Mouse (Mus musculus) c-Kit-positive CD71-positive TER-119-negative erythroid progenitor cells, embryonic 14.5 days (primary cell): ENCODE data around the gene Cd300e.
"Not testable (repeated sequence)": the region's sequence is repeated elsewhere in the genome, so short reads cannot be mapped to it uniquely, and the experiment has no call there.

Experiments
- DNase-seq: peaks from one replicate; pipeline ENCODE4 v3.0.0-alpha.2; 2013; ENCODE audit warnings: low read depth

Cd300e gene

DNA sequence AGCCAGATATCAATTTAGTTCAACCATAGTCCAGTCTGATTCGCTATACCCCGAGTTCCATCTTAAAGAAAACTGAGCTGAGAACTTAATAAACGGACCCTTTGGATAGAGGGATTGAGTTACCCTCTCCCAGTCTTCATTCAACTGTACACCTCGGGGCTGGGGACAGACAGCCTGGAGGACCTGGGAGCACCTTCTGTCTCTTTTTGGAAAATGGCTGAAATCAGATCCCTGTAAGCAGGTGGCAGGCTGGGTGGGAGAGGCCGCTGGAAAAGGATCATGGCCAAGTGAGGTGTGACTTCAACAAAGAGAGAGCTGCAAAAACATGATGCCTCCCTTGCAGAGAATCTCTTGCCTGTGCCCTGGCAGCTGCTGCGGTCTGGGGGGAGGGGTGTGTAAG, 20.2 kb upstream of the Cd300e start:
- DNase-seq = no peak

DNA sequence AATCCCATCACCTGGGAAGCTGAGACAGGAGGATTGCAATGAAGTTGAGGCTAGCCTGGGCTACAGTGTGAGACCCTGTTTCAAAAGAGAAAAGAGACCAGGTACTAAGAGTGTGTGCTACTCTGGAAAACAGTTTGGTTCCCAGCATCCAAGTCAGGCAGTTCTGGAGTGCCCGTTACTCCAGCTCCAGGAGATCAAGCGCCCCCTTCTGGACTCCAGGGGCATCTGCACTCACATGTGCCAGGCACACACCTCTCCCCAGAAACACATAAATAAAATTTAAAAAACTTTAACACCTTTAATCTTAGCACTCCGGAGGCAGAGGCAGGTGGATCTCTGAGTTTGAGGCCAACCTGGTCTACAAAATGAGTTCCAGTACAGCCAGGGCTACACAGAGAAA, 19.4 kb upstream of the Cd300e start:
- no peak for DNase-seq

- peak; percentile 25 for DNase-seq
Observed at GRCm38 (mm10) chr11:115080886-115081285, 18.9 kb upstream of the Cd300e start.

GRCm38 (mm10) chr11:115078680-115079079, 16.7 kb upstream of the Cd300e start:
- no peak for DNase-seq

GRCm38 (mm10) chr11:115077436-115077835, 15.5 kb upstream of the Cd300e start:
- no peak for DNase-seq

- DNase-seq = no peak
Observed at GRCm38 (mm10) chr11:115075859-115076258, 13.9 kb upstream of the Cd300e start.

- no peak for DNase-seq
Observed at GRCm38 (mm10) chr11:115075407-115075806, 13.4 kb upstream of the Cd300e start.

GRCm38 (mm10) chr11:115073002-115073401, 11.0 kb upstream of the Cd300e start:
- DNase-seq = no peak

- no peak for DNase-seq
Observed at GRCm38 (mm10) chr11:115071631-115072294, 9.8 kb upstream of the Cd300e start.

DNA sequence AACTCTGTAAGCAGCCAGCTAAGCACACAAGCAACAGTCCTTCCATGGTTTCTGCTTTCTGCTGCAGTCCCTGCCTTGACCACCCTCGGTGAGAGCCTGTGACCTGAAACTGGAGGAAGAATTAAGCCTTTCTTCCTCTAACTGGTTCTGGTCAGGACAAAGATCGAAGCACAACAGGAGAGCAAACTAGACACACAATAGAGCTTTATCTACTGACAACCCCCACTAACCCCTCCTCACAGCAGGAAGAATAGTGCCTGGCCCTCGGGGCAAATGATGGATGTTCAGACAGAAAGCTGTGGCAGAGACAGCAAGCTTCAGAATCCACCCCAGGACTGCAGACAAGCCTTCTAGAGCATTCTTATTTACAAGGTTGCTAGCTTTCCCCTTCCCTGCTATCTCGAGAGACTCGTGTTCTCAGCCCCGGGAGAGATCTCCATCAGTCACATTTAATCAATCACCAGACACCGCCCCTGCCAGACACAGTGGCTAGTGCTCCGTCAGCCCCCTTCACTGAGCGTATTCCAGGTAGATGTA, 9.1 kb upstream of the Cd300e start:
- DNase-seq = no peak

DNA sequence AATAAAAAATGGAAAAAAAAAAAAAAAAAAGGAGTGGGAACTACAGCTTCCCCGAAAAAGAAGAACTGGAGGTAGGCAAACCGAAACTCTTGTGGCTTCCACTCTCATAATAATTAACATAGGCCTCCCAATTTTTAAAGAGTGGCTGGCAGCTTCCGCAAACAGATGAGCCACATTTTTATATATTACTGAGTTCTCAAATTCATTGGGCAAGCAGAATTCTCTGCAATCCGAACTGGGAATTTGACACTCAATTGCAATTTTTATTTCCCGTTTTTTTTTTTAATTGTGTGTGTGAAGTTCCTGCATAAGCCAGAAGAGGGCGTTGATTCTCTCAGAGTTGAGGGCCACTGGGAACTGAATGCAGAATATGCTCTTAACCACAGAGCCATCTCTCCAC, 4.8 kb upstream of the Cd300e start:
- DNase-seq = no peak

GRCm38 (mm10) chr11:115059797-115060196, 2.2 kb downstream of the Cd300e start:
- DNase-seq = no peak

GRCm38 (mm10) chr11:115058701-115059100, 3.3 kb downstream of the Cd300e start:
- no peak for DNase-seq

GRCm38 (mm10) chr11:115054537-115054936, 7.4 kb downstream of the Cd300e start:
- DNase-seq = no peak

DNA sequence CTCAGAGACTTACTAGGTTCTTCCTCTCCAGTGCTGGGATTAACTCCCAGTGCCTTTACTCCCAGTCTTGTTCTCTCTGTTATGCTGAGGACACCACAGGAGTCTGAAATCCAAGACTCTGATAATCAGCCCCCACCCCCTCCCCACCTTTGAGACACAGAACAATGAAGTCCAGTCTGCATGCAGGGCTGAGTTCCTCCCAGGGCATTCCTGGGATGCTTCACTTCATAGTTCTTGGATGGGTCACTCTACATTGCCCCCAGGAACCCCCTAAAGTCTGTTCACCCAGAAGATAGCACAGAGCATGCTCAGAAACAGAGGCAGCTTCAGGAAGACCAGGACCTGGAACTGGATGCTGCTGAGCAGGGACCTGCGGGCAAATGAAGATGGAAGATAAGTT, 9.0 kb downstream of the Cd300e start:
- DNase-seq = no peak

DNA sequence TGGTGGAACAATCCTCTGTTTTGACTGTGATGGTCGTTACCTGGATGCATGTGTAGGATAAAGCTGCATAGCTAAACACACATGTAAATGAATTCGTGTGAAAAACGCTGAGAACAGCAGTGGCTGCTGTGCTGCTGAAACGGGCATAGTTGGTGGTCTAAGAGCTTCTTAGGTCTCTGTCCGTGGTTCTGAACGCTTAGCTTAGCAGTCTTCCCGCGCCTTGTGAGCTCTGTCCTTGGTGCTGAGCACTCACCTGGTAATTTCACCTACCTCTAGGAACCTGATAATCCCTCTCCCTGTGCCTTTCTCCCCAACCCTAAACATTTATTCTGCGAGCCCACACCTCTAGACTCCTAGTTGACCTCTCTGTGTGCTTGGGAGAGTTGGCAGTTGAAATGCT, 9.8 kb downstream of the Cd300e start:
- DNase-seq = peak; percentile 30

GRCm38 (mm10) chr11:115049282-115049895, 12.6 kb downstream of the Cd300e start:
- no peak for DNase-seq

- no peak for DNase-seq
Observed at GRCm38 (mm10) chr11:115048259-115048658, 13.7 kb downstream of the Cd300e start, which contains the start of gene Cd300ld3. Cd300ld3 (minus strand) TSS chr11:115048409.

GRCm38 (mm10) chr11:115037669-115038068, 24.3 kb downstream of the Cd300e start, which contains the start of gene Cd300ld5:
Cd300ld5 (minus strand) TSS chr11:115037769.
- DNase-seq = not testable (repeated sequence)

- not testable (repeated sequence) for DNase-seq
Observed at GRCm38 (mm10) chr11:115026912-115027311, 35.1 kb downstream of the Cd300e start, which contains the start of gene Cd300ld4. Cd300ld4 (minus strand) TSS chr11:115027012.

- not testable (repeated sequence) for DNase-seq
Observed at GRCm38 (mm10) chr11:115016093-115016492, 45.9 kb downstream of the Cd300e start, which contains the start of gene Cd300ld2. Cd300ld2 (minus strand) TSS chr11:115016193.

GRCm38 (mm10) chr11:115004070-115004469, 57.9 kb downstream of the Cd300e start:
- DNase-seq = no peak
